In the genomic region with DNA sequence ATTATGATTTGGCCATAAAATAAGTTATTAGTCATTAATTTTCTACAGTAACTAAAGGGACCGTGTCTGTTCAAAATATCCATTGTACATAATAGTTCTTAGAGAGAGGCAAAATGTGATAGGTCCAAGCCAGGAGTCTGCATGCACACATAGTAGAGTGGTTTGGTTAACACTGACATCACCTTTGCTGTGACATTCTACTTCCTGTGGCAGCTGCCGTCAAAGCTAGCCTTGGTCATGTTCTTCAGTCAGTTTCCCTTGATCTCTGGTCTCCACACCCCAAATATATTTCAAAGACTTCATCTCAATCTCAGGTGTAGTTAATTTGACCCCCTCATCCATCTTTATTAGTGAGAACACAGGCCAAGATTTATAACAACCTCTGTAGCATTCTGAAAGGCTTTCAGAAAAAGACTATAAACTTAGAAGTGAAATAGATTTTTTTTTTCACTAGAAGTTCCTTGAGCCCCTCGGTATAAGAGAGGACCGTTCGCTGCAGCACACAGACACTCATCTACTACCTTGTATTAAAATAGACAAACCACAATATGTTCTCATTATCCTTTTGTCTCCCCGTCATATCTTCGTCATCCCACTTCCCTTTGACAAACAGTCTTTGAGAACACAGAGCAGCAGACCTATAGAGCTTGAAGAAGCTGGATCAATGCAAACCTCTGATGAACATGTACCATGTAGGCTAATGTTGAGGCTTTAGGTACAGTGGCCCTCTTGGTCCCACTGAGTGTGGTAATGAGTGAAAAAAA, we compare ENCODE assay signal across 17 mouse cellular contexts. TPM values are rescaled to one million over a fixed set of nuclear protein-coding genes. Genes with fewer than 3 reads are reported as not detected.
DNase-seq lines count a peak whose midpoint lies in the region; ATAC-seq lines count a peak whose summit lies in the region.
"Had no signal": no experiment of that assay in that cellular context is flagged by ENCODE, and none has a peak within 500 bp of the region (broad histone marks: within the 10 kb centered on the region; RNA-seq: fewer than 3 reads in every experiment).

No protein-coding gene starts in this region.

- ATAC-seq in granulocyte monocyte progenitor cell, adult 5-6 weeks (replicated peaks; ENCODE audit: poor library complexity, severe bottlenecking), result 0 out of 2 replicates have a peak, but pooled peaks have one; percentile 3
- ATAC-seq: forebrain, embryonic 13.5 days; hindbrain, embryonic 16.5 days; lung, postnatal 0 days; midbrain, embryonic 13.5 days had no signal

- DNase-seq in heart, adult 11 months, result peak; percentile 78
- DNase-seq in heart, adult 8-10 months (ENCODE audit: low spot score), result no peak
- peak; percentile 65 to 69 for DNase-seq in CD8-positive naive resting alpha-beta T cell, adult 2 months (ENCODE audit: low read depth in 2 of 2, low spot score in 2 of 2)
- peak; percentile 85 for DNase-seq in naive thymus-derived CD4-positive, alpha-beta T cell, adult 2 months (ENCODE audit: low read depth)
- no peak for DNase-seq in frontal cortex, postnatal 36 days (ENCODE audit: low spot score in 2 of 2)
- no peak for DNase-seq in right cerebral cortex, adult 18-20 months
- no peak for DNase-seq in gastrocnemius, postnatal 4 days (ENCODE audit: low spot score in 2 of 2)
- DNase-seq: cerebellum, adult 11-12 months; embryo, embryonic 11 days; gastrocnemius, adult 2 months; kidney, adult 18-20 months; thymus, postnatal 25 days had no signal

RNA-seq across cellular contexts. Expression of a gene that starts 2.8 kb away (rescaled TPM):
- total RNA-seq in heart, adult 8-10 months (2022), result 1 to 10 TPM; 3.5 to 4.8 (median 4.3) TPM
- total RNA-seq in granulocyte monocyte progenitor cell, adult 5-6 weeks (2014; fragmentation: Nextera tagmentation), result 149 TPM in 2 replicates
- total RNA-seq in granulocyte monocyte progenitor cell, adult 5-6 weeks (2017), result 117 and 126 TPM in 2 replicates
- total RNA-seq in gastrocnemius, postnatal 4 days (2021), result 10 to 100 TPM; 24.4 to 27.2 TPM

Comparison
In these comparisons a context has a peak if more than half of its experiments do, and no peak if none do; other contexts are left out.
1. DNase-seq: peak in heart, adult 11 months (single experiment), CD8-positive naive resting alpha-beta T cell, adult 2 months (2 of 2) and naive thymus-derived CD4-positive, alpha-beta T cell, adult 2 months (single experiment); none in heart, adult 8-10 months (single experiment), frontal cortex, postnatal 36 days (0 of 2), right cerebral cortex, adult 18-20 months (single experiment) and gastrocnemius, postnatal 4 days (0 of 2).
2. RNA of a gene that starts 2.8 kb away (total RNA-seq): 117 to 149 TPM in granulocyte monocyte progenitor cell, adult 5-6 weeks and 24.4 to 27.2 TPM in gastrocnemius, postnatal 4 days; 3.5 to 4.8 TPM in heart, adult 8-10 months; every median in the first group is over 4 times any median in the second.